Mouse (Mus musculus): ENCODE data around the gene Ppp6r1.

DNA sequence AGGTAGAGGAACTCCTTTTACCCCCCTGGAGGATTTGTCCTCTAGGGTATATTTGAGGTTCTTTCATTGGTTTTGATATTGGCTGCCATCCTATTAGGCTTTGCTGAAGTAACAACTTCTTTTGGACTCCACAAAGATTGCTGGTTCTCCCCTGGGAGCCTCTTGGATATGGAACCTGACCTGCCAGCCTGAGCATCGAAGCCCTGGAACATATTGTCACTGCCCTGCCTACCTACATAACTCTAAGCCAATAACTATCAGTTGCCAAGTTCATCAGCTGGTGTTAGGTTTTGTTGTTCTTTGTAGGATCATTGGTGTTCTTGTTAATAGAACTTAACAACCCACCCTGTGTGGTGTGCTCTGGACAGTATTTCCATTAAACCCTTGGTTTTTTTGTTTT is 45.9 kb downstream of the Ppp6r1 start:
- TF ChIP-seq POLR2A (IDR thresholded peaks at IDR 0.05; ENCODE audit: borderline replicate concordance, control insufficient read depth, low read depth, low read length) (no peak), CTCF (IDR thresholded peaks at IDR 0.05; ENCODE audit: control insufficient read depth, insufficient read depth, low read length) (no peak)
